Mouse (Mus musculus): ENCODE measurements around the gene Cep72. TPM values are rescaled to one million over a fixed set of nuclear protein-coding genes. Genes with fewer than 3 reads are reported as not detected.

Cep72 gene
- total RNA-seq, 2 experiments from 2014 or later, result 1.7 to 2.3 TPM

GRCm38 (mm10) chr13:74000519-74000918 lies 61.6 kb downstream of the Cep72 start:
- intact Hi-C loops (cut with DNase I), result no loop called here
- DNase-seq (ENCODE audit: extremely low spot score in 1 of 2, low spot score in 2 of 2), result no peak

DNA sequence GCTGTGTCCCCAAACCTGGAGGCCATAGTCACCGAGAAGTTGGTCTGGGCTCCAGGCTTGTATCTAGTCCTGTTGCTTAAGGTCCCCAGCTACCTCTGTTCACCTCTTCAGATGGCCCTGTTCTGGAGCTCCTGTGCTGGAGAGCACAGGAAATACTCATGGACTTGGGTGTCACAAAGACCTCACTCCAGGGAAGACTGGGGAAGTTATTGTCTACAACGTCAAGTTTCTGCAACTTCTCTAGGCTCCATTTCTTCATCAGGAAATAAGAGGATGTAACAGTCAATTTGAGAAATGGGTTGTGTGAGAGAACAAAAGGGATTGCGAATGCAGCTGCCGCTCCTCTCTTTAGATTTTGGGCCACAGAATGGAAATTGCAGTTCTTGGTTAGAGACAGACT lies 65.6 kb downstream of the Cep72 start:
- DNase-seq (ENCODE audit: extremely low spot score in 1 of 2, low spot score in 2 of 2), result no peak
- intact Hi-C loops (cut with DNase I), result no loop called here

- intact Hi-C loops (cut with DNase I), result no loop called here
- no peak for DNase-seq (ENCODE audit: extremely low spot score in 1 of 2, low spot score in 2 of 2)
Observed at GRCm38 (mm10) chr13:73991267-73991666, 70.8 kb downstream of the Cep72 start.

- no peak for DNase-seq (ENCODE audit: extremely low spot score in 1 of 2, low spot score in 2 of 2)
- intact Hi-C loops (cut with DNase I), result no loop called here
Observed at GRCm38 (mm10) chr13:73990761-73991160, 71.3 kb downstream of the Cep72 start.

DNA sequence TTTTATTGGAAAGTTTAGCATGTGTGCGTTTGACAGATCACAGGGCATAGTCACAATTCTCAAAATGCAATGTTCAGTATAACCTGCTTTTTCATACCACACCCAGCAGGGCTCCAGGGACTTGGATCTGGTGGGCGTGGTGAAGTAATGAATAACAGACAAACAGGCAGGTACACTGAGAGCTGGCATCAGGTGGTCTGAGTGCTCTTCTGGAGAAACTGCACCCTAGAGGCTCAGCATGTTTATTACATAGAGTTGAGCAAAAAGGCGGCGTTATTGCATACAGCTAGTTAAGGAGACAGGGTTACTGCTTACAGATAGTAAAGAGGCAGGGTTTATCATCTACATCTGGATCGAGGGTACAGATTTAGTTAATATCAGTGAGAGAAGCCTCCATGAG lies 71.8 kb downstream of the Cep72 start:
- DNase-seq (ENCODE audit: extremely low spot score in 1 of 2, low spot score in 2 of 2), result no peak
- intact Hi-C loops (cut with DNase I), result no loop called here

Other genes with a start within 250 kb of the Cep72 start
- 1 to 10 TPM; 6.5 to 6.6 TPM for gene Nkd2, start 214.7 kb downstream of the Cep72 start, total RNA-seq (2021)
- 1 to 10 TPM; 1.6 to 2.0 TPM for gene Trip13, start 124.5 kb downstream of the Cep72 start, total RNA-seq (2021)
- gene Brd9, start 124.5 kb downstream of the Cep72 start, total RNA-seq (2021), result 10 to 100 TPM; 84.8 to 92.0 TPM
- not detected for gene Zdhhc11, start 98.4 kb downstream of the Cep72 start, total RNA-seq (2021)
- 100 to 1,000 TPM; 123 to 126 TPM for gene Tppp, start 52.9 kb downstream of the Cep72 start, total RNA-seq (2021)
- 1 to 10 TPM in 1 of 2 experiments, under 1 TPM in 1; 0.73 to 1.2 TPM for gene Slc9a3, start 59.2 kb upstream of the Cep72 start, total RNA-seq (2021)
- gene Exoc3, start 146.4 kb upstream of the Cep72 start, total RNA-seq (2021), result 10 to 100 TPM; 69.9 to 70.3 TPM
- under 1 TPM; 0.81 to 0.99 TPM for gene Ahrr, start 230.0 kb upstream of the Cep72 start, total RNA-seq (2021)

Data from left cerebral cortex, postnatal 10 days (tissue).